Mouse (Mus musculus): ENCODE data around the gene Gm867.

Gm867 gene

GRCm38 (mm10) chr10:75937851-75938643, 2.4 kb downstream of the Gm867 start:
- in situ Hi-C loops (cut with MboI, MseI), result loop anchor here (5.0 kb wide), 1 partner anchor 731 kb away; no protein-coding TSS in a partner anchor

GRCm38 (mm10) chr10:75936909-75937667, 3.4 kb downstream of the Gm867 start:
- in situ Hi-C loops (cut with MboI, MseI), result loop anchor here (5.0 kb wide), 1 partner anchor 730 kb away; no protein-coding TSS in a partner anchor

- in situ Hi-C loops (cut with MboI, MseI), result loop anchor here (5.0 kb wide), 1 partner anchor 729 kb away; no protein-coding TSS in a partner anchor
Measured at GRCm38 (mm10) chr10:75935680-75936541, 4.6 kb downstream of the Gm867 start, which contains the start of gene Mmp11. Gene Mmp11, minus strand, starts transcription at chr10:75936496.

- in situ Hi-C loops (cut with MboI, MseI), result loop anchor here (5.0 kb wide), 1 partner anchor 728 kb away; no protein-coding TSS in a partner anchor
Measured at GRCm38 (mm10) chr10:75934991-75935390, 5.5 kb downstream of the Gm867 start.

- in situ Hi-C loops (cut with MboI, MseI), result no loop called here
Measured at GRCm38 (mm10) chr10:75932891-75933290, 7.6 kb downstream of the Gm867 start, which contains the start of gene Chchd10. Gene Chchd10, plus strand, starts transcription at chr10:75933130.

GRCm38 (mm10) chr10:75932081-75932678, 8.3 kb downstream of the Gm867 start:
- in situ Hi-C loops (cut with MboI, MseI), result no loop called here

- in situ Hi-C loops (cut with MboI, MseI), result no loop called here
Measured at GRCm38 (mm10) chr10:75931311-75931710, 9.2 kb downstream of the Gm867 start.

- in situ Hi-C loops (cut with MboI, MseI), result no loop called here
Measured at GRCm38 (mm10) chr10:75930304-75930703, 10.2 kb downstream of the Gm867 start.

- in situ Hi-C loops (cut with MboI, MseI), result no loop called here
Measured at GRCm38 (mm10) chr10:75926396-75926795, 14.1 kb downstream of the Gm867 start.

- in situ Hi-C loops (cut with MboI, MseI), result no loop called here
Measured at GRCm38 (mm10) chr10:75924324-75924723, 16.1 kb downstream of the Gm867 start.

GRCm38 (mm10) chr10:75921726-75922560, 18.5 kb downstream of the Gm867 start:
- in situ Hi-C loops (cut with MboI, MseI), result no loop called here

GRCm38 (mm10) chr10:75921026-75921725, 19.3 kb downstream of the Gm867 start, which contains the start of gene Smarcb1:
Gene Smarcb1, minus strand, starts transcription at chr10:75921617.
- in situ Hi-C loops (cut with MboI, MseI), result no loop called here

- in situ Hi-C loops (cut with MboI, MseI), result no loop called here
Measured at GRCm38 (mm10) chr10:75919026-75919425, 21.4 kb downstream of the Gm867 start.

GRCm38 (mm10) chr10:75916840-75917239, 23.6 kb downstream of the Gm867 start:
- in situ Hi-C loops (cut with MboI, MseI), result no loop called here

- in situ Hi-C loops (cut with MboI, MseI), result no loop called here
Measured at GRCm38 (mm10) chr10:75915557-75915956, 24.9 kb downstream of the Gm867 start.

- in situ Hi-C loops (cut with MboI, MseI), result no loop called here
Measured at GRCm38 (mm10) chr10:75913013-75913589, 27.4 kb downstream of the Gm867 start.

- in situ Hi-C loops (cut with MboI, MseI), result no loop called here
Measured at GRCm38 (mm10) chr10:75910698-75911097, 29.8 kb downstream of the Gm867 start.

- in situ Hi-C loops (cut with MboI, MseI), result no loop called here
Measured at GRCm38 (mm10) chr10:75906882-75907281, 33.6 kb downstream of the Gm867 start.

- in situ Hi-C loops (cut with MboI, MseI), result no loop called here
Measured at GRCm38 (mm10) chr10:75904391-75904790, 36.1 kb downstream of the Gm867 start.

Data from T-helper 2 cell (primary cell).